Mouse (Mus musculus) C3H10T1/2 (cell line): ENCODE measurements around the gene Cstf1. TPM values are rescaled to one million over a fixed set of nuclear protein-coding genes. Genes with fewer than 3 reads are reported as not detected.

Experiments
- polyA plus RNA-seq, 2 experiments: library from polyadenylated mRNA; unstranded; fragments of >200 nt; fragmentation: generic; extraction: Trizol; gene quantifications; one replicate each; pipeline ENCODE4 v1.2.1; 2012; ENCODE audit warnings: missing spikeins in 2 of 2

Cstf1 gene
- 10 to 100 TPM; 22.8 to 26.5 TPM for polyA plus RNA-seq

DNA sequence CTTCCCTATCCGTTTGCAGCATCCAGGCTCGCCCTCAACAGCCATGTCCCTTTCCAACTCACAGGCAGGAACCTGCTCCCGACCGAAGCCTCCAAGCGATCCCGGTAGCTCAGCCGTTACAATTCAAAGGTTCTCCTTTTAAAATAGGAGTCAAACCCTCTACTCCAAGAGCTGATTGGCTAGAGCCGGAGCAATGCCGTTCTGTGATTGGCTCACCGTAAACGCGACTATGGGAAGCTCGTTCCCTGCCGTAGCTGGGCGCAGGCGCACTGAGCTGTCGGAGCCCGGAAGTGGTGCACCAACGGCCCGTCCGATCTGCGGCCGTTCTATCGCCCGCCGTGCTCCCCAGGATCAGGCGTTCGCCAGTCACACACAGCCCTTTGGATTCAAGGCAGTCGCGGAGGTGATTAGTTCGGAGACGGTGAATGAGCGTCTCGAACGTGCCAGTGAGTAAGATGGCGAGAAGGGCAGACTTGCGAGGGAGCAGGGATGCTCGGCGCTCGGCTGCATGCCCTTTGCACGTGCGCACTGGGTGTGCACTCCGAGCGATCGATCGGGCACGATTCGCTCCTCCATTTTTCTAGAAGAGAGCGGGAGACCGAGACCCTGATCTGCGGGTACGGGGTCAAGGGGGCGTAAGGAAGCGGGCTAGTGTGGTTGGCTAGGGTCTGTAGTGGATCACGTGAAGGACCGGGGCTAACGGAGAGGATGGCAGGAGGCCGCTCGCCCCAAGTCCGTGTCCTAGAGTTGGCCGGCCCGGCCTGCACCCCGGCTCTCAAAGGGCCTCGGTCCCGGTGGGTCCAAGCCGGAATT is at the start of gene Cstf1, which contains the start of gene Aurka:
Gene Cstf1 (plus strand): TSS at position 271 of the 813 bp plus-strand sequence.
Gene Aurka (minus strand): TSS at position 125 of the 813 bp plus-strand sequence.

DNA sequence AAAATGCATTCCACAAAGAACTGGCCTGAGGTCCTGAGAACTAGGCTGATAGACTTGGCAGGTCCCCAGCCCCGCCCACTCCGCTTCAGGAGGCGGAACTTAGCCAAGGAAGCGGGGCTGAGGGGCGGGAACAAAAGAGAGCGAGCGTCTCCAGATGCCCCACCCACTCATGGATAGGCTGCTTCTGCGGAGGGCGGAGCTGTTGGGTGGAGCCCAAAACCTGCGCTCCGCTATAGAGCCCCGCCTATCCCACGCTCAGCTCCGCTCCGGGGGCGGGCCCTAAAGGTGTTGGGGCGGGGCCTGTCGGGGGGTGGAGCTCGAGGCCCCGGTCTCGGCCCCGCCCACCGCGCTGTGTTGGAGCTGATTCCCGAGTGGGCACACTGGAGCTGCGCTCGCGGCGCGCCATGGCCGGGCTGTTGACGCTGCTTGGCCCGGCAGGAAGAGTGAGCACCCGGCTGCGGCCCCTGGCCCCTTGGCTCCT is 25.2 kb upstream of the Cstf1 start, which contains the start of gene Fam210b:
Gene Fam210b (plus strand): TSS at position 308 of the 481 bp plus-strand sequence.

DNA sequence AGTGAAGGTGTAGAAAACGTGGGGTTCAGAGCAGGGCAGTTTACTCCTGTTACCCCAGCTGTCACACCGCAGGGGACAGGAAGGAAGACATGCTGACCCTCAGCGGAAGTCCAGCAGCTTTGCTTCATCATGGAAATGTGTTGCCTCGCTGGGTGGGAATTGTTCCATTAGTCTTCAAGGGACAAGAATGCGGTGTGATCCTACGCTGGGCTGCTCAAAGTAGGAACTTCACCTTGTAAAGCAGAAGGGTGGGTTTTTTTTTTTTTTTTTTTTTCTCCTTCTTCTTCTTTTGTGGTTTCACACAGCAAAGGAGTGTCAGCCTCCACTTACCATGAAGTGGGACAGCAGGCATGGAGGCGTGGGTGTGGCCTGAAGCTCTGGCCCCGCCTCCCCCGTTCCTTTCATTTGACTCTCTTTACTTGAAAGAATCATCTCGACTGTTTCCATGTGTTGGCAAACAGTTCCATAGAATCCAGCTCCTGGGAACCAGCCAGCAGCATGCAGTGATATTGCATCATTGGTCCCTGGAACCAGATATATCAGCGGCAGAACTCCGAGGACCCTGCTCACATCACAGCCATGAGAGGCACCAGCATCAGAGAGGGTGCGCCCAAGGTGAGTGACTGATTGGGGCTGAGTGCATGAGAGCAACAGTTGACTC is 23.0 kb downstream of the Cstf1 start, which contains the start of gene Cass4:
Gene Cass4 (plus strand): TSS at position 404 of the 661 bp plus-strand sequence.

Other genes starting within 250 kb of the Cstf1 start
- gene Mc3r, start 122.2 kb upstream of the Cstf1 start, polyA plus RNA-seq, result not detected
- gene Fam210b, start 25.1 kb upstream of the Cstf1 start, polyA plus RNA-seq, result 1 to 10 TPM; 1.4 to 2.8 TPM
- 10 to 100 TPM; 46.9 to 54.4 TPM for gene Aurka, start 146 bp upstream of the Cstf1 start, polyA plus RNA-seq
- gene Cass4, start 23.1 kb downstream of the Cstf1 start, polyA plus RNA-seq, result under 1 TPM in 1 of 2 experiments, not detected in 1; 0.02 TPM
- 10 to 100 TPM; 52.3 to 57.1 TPM for gene Rtf2, start 69.9 kb downstream of the Cstf1 start, polyA plus RNA-seq
- gene Gcnt7, start 87.9 kb downstream of the Cstf1 start, polyA plus RNA-seq, result under 1 TPM; 0.05 to 0.24 TPM
- gene Fam209, start 101.8 kb downstream of the Cstf1 start, polyA plus RNA-seq, result under 1 TPM in 1 of 2 experiments, not detected in 1; 0.38 TPM
- gene Tfap2c, start 178.9 kb downstream of the Cstf1 start, polyA plus RNA-seq, result not detected